Mouse (Mus musculus) liver, adult 2 months (tissue): ENCODE measurements around the gene Papola. TPM values are rescaled to one million over a fixed set of nuclear protein-coding genes. Genes with fewer than 3 reads are reported as not detected.

ENCODE experiments used
- DNase-seq: peaks from one replicate; pipeline ENCODE4 v3.0.0-alpha.2; 2011; ENCODE audit warnings: low read depth, low spot score; ENCODE audit errors: extremely low read depth
- H3K27ac ChIP-seq: fragments of 200-500 bp; replicated peaks from 2 replicates; pipeline ENCODE4 v1.5.1; 2012; ENCODE audit warnings: low read depth, mild to moderate bottlenecking, control low read depth, inconsistent platforms, low read length; ENCODE audit not compliant: insufficient read depth
- H3K27me3 ChIP-seq: fragments of 200-500 bp; 2 replicates; pipeline ENCODE4 v1.6.1; 2012; ENCODE audit warnings: mild to moderate bottlenecking, moderate library complexity, low read length, inconsistent platforms; ENCODE audit not compliant: control insufficient read depth, insufficient read depth
- H3K36me3 ChIP-seq: fragments of 200-500 bp; 2 replicates; pipeline ENCODE4 v1.6.1; 2012; ENCODE audit warnings: low read length, inconsistent platforms; ENCODE audit not compliant: control insufficient read depth, insufficient read depth
- H3K4me1 ChIP-seq: fragments of 200-500 bp; 2 replicates; pipeline ENCODE4 v1.6.1; 2011; ENCODE audit warnings: low read length; ENCODE audit not compliant: control insufficient read depth, insufficient read depth
- H3K4me3 ChIP-seq: fragments of 200-500 bp; 2 replicates; pipeline ENCODE4 v1.5.1; 2011; ENCODE audit warnings: low read depth, mild to moderate bottlenecking, control low read depth, low read length, moderate library complexity; ENCODE audit not compliant: insufficient read depth
- H3K79me2 ChIP-seq: fragments of 200-500 bp; 2 replicates; pipeline ENCODE4 v1.6.1; 2012; ENCODE audit warnings: inconsistent platforms, mild to moderate bottlenecking, low read length, moderate library complexity; ENCODE audit not compliant: control insufficient read depth, insufficient read depth
- H3K9ac ChIP-seq: fragments of 200-500 bp; 2 replicates; pipeline ENCODE4 v1.6.1; 2012; ENCODE audit warnings: low read depth, mild to moderate bottlenecking, control low read depth, inconsistent platforms, low read length
- CTCF ChIP-seq: fragments of 200-500 bp; IDR thresholded peaks from 2 replicates; pipeline ENCODE4 v1.5.1; 2011; ENCODE audit warnings: low read depth, low read length, control low read depth
- POLR2A ChIP-seq: fragments of 200-500 bp; IDR thresholded peaks from 2 replicates; pipeline ENCODE4 v1.6.1; 2011; ENCODE audit warnings: low read length, control low read depth; ENCODE audit not compliant: insufficient read depth; ENCODE audit errors: extremely low read depth
- WGBS: fragments of 180-500 bp; shearing (Covaris S2); methylation state at CpG from one replicate; pipeline ENCODE4 v1.1.7; 2018; 5-methylcytosine and 5-hydroxymethylcytosine counted together
- polyA plus RNA-seq: library from polyadenylated mRNA; depleted of rRNA; stranded (reverse); fragments of >200 nt; gene quantifications from 2 replicates; pipeline ENCODE4 v1.2.3, GENCODE M21; 2012
- total RNA-seq: library from RNA; depleted of rRNA; stranded (reverse); fragments of >200 nt; gene quantifications from 2 replicates; pipeline ENCODE4 v1.2.3, GENCODE M21; 2014

Papola gene
- total and polyA plus RNA-seq, 2 experiments: 42.0 to 68.4 TPM

DNA sequence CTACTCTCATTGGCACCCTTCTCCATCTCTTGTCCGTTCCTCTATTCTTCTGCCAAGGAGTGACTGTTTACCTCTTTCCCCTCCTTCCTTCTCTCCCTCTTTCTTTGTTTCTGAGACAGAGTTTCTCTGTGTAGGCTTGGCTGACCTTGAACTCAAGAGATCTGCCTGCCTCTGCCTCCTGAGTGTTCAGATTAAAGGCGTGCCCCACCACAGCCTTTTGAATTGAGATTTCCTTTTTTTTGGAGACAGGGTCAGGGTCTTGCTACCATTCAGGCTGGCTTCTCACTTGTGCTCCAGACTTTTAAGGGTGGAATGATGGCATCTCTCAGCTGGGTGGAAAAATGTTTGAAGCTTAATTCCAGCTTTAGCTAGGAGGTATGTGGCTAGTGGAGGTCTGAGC lies 3.1 kb downstream of the Papola start:
- TF ChIP-seq POLR2A (no peak), CTCF (no peak)
- no peak for DNase-seq
- H3K79me2 ChIP-seq: peaks cover 33% of the 10 kb centered on the region
- peaks cover 2% of the 10 kb centered on the region for H3K36me3 ChIP-seq
- no peak overlapping the region for H3K4me3 ChIP-seq
- WGBS: 94% methylated on average over 2 of the region's 2 CpGs
- no peak overlapping the region for H3K27ac ChIP-seq
- no peaks in the 10 kb centered on the region for H3K27me3 ChIP-seq
- H3K4me1 ChIP-seq: peaks cover 29% of the 10 kb centered on the region
- H3K9ac ChIP-seq: no peak overlapping the region

DNA sequence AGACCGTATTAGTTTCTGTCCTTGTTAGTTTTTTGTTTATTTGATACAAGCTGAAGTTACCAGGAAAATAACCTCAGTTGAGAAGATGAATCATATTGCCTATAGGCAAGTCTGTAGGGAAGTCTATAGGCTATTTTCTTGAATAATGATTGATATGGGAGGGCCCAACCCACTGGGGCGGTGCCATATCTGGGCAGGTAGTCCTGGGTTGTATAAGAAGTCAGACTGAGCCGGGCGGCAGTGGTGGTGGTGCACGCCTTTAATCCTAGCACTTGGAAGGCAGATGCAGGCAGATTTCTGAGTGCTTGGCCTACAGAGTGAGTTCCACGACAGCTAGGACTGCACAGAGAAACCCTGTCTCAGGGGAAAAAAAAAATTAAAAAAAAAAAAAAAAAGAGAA lies 5.4 kb downstream of the Papola start:
- no peak for TF ChIP-seq CTCF
- no peak for TF ChIP-seq POLR2A
- Histone ChIP-seq H3K9ac (no peak overlapping the region), H3K4me3 (no peak overlapping the region), H3K36me3 (peaks cover 6% of the 10 kb centered on the region), H3K4me1 (peaks cover 25% of the 10 kb centered on the region), H3K27ac (no peak overlapping the region), H3K79me2 (peaks cover 38% of the 10 kb centered on the region), H3K27me3 (no peaks in the 10 kb centered on the region)
- no peak for DNase-seq
- WGBS: 70% methylated on average over 6 of the region's 6 CpGs

DNA sequence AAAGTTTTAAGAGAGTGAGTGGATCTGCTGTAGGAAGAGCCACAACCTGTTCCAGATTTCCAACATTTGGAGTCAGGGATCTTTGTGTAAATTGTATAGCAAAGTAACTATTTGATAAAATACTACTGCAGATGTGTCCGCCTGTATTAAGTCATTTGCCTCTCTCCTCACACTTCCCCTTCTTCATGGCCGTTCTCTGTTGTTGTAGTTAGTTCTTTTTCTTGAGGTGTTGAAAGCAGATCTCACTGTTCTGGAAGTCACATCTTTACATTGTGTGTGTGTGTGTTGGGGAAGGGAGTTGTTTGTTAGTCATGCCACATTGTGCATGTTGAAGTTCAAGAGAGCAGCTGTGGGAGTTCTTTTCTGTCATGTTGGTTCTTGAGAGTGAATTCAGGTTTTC lies 10.4 kb downstream of the Papola start:
- Histone ChIP-seq H3K27me3 (no peaks in the 10 kb centered on the region), H3K4me3 (no peak overlapping the region), H3K4me1 (peaks cover 19% of the 10 kb centered on the region), H3K36me3 (peaks cover 9% of the 10 kb centered on the region), H3K79me2 (peaks cover 44% of the 10 kb centered on the region), H3K27ac (no peak overlapping the region), H3K9ac (no peak overlapping the region)
- no peak for DNase-seq
- TF ChIP-seq POLR2A (no peak), CTCF (no peak)
- 88% methylated on average over 2 of the region's 2 CpGs for WGBS

DNA sequence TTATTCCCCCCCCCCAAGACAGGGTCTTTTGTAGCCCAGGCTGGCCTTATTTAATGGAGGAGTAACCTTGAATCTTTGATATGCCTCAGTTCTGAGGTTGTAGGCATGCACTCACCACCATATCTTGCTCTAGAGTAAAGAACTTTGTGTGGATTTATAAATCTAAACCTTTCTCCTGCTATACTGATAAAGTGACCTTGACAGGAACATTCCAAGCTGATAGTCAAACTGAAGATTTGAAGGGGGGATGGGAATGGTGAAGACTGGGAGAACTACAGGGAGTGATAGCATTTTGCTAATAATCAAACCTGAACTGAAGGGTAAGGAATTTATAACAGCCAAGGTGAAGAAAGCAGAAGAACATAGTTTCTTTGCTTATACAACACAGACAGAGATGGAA lies 13.5 kb downstream of the Papola start:
- Histone ChIP-seq H3K27me3 (no peaks in the 10 kb centered on the region), H3K9ac (no peak overlapping the region), H3K27ac (no peak overlapping the region), H3K4me3 (no peak overlapping the region), H3K4me1 (peaks cover 5% of the 10 kb centered on the region; the same call in 1 of the 2 replicates), H3K79me2 (peaks cover 40% of the 10 kb centered on the region; the same call in 1 of the 2 replicates), H3K36me3 (peaks cover 27% of the 10 kb centered on the region)
- no peak for TF ChIP-seq POLR2A
- TF ChIP-seq CTCF: no peak
- DNase-seq: no peak

GRCm38 (mm10) chr12:105805790-105806189 lies 21.3 kb downstream of the Papola start:
- Histone ChIP-seq H3K36me3 (peaks cover 65% of the 10 kb centered on the region), H3K4me3 (no peak overlapping the region), H3K4me1 (peaks cover 8% of the 10 kb centered on the region), H3K27ac (0 out of 2 replicates have a peak overlapping the region, but pooled peaks have one; percentile 39), H3K9ac (peak overlapping the region; percentile 21; the same call in 1 of the 2 replicates), H3K79me2 (peaks cover 20% of the 10 kb centered on the region; the same call in 1 of the 2 replicates), H3K27me3 (no peaks in the 10 kb centered on the region)
- DNase-seq: peak; percentile 41
- TF ChIP-seq POLR2A (no peak), CTCF (no peak)
- WGBS: 31% methylated on average over 3 of the region's 3 CpGs

DNA sequence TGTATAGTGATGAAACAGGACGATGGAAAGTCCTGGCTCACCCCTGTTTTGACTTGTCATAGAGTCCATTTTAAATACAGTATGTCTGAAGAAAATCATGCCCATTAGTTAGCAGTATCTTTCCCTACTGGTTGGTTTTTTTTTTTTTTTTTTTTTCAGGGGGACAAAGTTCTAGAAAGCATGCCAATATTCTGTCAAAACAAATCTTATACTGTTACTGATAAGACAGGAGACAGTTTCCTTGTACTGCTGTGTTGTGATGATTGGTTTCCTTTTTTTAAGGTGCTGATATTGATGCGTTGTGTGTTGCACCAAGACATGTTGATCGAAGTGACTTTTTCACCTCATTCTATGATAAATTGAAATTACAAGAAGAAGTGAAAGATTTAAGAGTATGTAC lies 21.7 kb downstream of the Papola start:
- Histone ChIP-seq H3K4me3 (no peak overlapping the region), H3K27me3 (no peaks in the 10 kb centered on the region), H3K9ac (no peak overlapping the region), H3K79me2 (peaks cover 17% of the 10 kb centered on the region; the same call in 1 of the 2 replicates), H3K36me3 (peaks cover 66% of the 10 kb centered on the region), H3K27ac (no peak overlapping the region), H3K4me1 (peaks cover 8% of the 10 kb centered on the region)
- TF ChIP-seq POLR2A: no peak
- WGBS: 73% methylated on average over 3 of the region's 3 CpGs
- no peak for DNase-seq
